Mouse (Mus musculus): Measurements from ENCODE around the gene Krt18. TPM values are rescaled to one million over a fixed set of nuclear protein-coding genes. Genes with fewer than 3 reads are reported as not detected.
"Not testable (repeated sequence)": the region's sequence is repeated elsewhere in the genome, so short reads cannot be mapped to it uniquely, and the experiment has no call there.

The Krt18 gene
- total RNA-seq (2021): 1 to 10 TPM; 1.0 to 1.3 TPM
- long read RNA-seq, experiment 1, partial matches to known transcripts: 0 of 1 reads
- long read RNA-seq, experiment 1, other reads (novel, unspliced or antisense): 0 of 1 reads
- long read RNA-seq, experiment 2, partial matches to known transcripts: 0 of 4 reads
- long read RNA-seq, experiment 2, other reads (novel, unspliced or antisense): 0 of 4 reads

DNA sequence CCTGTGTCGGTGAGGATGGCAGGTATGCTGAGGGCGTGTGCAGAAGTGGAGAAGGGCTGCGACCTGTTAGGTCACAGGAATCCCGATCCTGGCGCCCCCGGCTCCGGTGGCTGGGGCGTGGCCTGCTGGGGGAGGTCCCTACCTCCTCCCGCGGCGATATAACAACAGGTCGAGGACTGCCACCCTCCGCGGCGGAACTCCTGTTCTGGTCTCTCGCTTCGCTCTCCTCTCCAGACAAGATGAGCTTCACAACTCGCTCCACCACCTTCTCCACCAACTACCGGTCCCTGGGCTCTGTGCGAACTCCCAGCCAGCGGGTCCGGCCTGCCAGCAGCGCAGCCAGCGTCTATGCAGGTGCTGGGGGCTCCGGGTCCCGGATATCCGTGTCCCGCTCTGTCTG lies at the start of gene Krt18:
Gene Krt18 (plus strand): TSS at position 141 of the 400 bp plus-strand sequence.
- DNase-seq (ENCODE audit: low spot score in 2 of 2): no peak

DNA sequence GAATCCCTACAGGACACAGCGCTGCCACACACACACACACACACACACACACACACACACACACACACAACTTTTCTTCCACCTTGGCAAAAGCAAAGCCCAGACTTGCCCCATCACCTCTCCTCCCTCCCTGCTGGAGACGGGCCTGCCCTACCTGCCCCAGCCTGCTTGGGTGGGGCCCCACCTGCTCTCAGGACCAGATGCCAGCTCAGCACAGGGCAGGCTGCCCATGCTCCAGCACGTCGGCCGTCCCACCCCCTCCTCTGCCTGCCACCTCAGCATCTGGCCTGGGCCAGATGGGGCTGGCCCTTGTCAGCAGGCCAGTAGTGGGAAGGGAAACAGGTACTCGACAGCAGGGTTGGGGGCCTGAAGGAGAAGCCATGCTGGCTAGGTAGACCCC lies 47.1 kb upstream of the Krt18 start:
- no peak for DNase-seq (ENCODE audit: low spot score in 2 of 2)

DNA sequence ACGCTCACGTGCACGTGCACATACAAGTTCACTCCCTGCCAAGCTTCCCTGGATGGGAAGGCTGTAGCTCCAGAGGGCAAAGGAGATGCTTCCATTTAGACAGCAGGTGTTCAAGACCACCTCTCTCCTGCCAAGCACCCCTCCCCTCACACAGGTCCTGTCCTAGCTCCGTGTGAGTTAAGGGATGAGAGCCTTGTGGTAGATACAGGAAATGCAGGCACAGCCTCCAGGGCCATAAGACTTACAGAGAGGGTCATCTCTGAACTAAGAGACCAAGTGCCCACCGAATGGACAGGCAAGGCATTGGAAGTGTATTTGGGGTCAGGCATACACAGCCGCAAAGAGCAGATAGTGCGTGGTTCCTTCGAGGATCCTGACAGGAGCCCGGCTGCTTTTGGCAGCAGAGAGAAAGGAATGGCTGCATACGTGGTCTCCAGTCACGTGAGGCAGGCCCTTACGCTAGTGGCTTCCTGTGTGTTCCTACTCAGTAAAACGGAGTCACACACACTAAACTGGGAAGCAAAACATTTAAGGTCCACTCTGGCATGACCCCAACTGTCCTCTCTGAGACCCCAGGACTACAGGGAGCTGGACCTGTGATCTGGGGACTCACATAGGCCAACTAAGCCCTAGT lies 44.5 kb upstream of the Krt18 start:
- no peak for DNase-seq (ENCODE audit: low spot score in 2 of 2)

DNA sequence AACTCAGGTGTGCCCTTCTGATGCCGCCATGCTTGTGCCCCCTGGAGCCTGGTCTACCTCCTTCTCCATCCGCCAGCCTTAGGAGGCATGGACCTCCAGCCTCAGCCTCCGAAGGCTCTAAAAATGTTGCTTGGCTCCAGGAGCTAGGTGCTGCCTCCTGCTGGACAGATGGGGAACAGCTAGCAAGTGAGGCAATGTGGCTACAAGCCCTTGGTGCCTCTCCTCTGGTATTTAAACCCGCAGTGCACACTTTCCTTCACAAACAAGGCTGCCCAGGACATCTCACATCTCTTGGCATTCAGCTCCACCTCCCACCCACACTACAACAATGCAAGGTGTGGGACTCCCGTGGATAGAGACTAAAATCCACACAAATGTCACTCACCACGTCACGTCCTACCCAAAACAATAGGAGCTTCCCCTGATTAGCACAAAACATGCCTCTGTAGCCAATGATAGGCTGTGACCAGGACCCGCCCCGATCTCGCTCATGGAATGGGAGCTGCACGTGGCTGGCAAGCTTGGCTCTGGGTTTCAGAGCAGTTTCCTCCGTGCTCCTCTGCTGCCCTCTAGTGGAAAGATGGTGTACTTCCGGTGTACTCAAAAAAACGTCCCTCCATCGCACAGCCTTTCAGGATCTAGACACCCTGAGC lies 43.9 kb upstream of the Krt18 start:
- peak; percentile 86 to 90 for DNase-seq (ENCODE audit: low spot score in 2 of 2)

DNA sequence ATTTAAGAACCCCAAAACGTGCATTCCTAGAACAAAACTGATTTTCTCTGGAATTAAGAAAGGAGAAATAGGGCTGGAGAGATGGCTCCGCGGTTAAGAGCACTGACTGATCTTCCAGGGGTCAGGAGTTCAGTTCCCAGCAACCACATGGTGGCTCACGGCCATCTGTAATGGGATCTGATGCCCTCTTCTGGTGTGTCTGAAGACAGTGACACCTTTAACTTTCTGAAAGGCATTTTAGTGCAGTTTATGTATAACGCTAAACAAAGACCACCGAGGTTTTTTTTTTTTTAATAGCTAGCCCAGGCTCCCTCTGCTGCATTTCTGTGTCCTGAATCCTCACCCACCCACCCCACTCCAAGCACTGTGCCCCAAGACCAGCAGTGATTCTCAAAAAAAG lies 43.2 kb upstream of the Krt18 start:
- no peak for DNase-seq (ENCODE audit: low spot score in 2 of 2)

DNA sequence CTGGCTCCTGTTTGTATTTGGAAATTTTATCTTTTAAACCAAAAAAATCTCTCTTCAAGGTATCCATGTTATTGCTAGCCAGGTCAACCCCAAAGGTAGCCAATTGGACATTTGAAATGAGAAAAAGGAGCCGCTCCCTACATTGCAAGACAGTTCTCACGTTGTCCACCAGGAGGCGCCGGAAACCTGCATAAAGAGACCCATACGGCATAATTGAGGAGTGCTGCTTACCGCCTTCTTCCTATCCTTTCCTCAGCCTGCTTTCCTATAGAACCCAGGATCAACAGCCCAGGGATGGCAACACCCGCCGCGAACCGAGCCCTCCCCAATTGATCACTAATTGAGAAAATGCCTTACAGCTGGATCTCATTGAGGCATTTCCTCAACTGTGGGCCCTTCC lies 39.9 kb upstream of the Krt18 start:
- peak; percentile 84 to 89 for DNase-seq (ENCODE audit: low spot score in 2 of 2)

DNA sequence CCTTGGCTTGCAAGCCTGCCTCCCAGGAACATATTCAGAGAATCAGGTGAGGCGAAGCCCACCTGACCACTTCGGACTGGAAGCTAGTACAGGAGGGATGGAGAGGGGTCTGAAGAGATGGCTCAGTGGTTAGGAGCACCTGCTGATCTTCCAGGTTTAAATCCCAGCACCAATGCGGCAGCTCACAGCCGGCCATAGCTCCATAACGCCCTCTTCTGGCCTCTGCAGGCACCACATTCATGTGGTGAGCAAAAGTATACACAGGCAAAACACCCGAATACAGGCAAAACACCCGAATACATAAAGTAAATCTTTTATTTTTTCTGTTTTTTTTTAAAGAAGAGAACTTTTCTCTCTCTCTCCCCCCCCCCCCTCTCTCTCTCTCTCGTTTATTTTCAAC lies 39.3 kb upstream of the Krt18 start:
- no peak for DNase-seq (ENCODE audit: low spot score in 2 of 2)

DNA sequence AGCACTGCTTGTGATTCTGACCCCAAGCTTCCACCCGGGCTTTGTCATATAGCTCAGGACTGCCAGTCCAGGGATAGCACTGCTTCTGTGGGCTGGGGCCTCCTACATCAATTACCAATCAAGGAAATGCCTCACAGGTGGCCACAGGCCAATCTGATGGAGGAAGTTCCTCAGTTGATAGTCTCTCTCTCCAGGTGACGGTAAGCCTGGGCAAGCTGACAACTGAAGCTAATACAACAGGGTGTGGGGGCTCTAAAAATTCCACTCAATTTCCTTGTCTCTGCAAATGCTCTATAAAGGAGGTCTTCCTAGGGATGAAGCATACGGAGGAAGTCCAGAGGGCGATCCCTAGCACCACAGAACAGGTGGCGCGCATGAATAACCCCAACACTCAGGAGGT lies 37.0 kb upstream of the Krt18 start:
- no peak for DNase-seq (ENCODE audit: low spot score in 2 of 2)

DNA sequence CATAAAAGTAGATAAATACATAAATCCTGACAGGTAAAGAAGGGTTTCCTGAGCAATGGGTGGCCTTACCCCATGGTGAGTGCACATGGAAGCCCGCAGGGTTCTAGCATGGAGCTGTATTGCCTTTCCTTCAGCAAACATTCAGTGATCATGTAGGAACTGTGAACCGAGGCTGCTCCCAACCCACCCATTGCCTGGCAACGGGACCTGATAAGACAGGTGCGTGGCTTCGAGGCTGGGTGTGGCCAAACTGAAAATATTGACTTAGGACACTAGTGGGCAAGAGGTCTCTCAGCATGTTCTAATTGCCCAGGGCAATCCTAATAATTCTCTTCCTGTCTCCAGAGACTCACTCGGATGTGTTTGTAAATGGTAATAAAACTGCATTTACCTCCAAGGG lies 33.6 kb upstream of the Krt18 start:
- DNase-seq (ENCODE audit: low spot score in 2 of 2): no peak

DNA sequence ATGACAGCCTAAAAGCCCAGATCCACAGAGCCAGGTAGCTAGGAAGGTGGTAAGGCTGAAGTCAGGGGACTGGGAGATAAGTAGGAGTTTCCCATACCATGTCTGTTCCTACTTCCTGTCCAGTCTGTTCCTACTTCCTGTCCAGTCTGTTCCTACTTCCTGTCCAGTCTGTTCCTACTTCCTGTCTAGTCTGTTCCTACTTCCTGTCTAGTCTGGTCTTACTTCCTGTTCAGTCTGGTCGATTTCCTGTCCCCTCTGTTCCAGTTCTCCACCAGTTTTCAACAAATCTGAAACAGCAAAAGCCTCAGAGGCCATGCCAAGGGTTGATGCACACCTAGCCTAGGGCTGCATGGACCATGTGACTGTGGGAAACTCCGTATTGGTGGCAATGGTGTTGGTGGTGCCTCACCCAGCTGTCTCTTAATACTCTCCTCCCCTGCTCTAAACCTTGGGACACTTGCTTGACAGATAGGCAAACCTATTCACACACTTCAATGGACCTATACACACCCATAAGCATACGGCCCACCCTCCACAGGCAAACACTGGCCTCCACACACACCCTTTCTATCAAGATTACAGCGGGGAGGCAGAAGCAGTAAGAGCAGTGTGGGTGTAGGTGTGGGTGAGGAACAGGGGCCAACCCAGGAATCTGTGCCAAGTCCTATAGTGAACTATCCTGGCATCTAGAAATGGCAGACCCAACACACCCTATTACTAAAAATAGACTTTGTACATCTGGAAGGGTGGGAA lies 32.3 kb upstream of the Krt18 start:
- no peak for DNase-seq (ENCODE audit: low spot score in 2 of 2)

DNA sequence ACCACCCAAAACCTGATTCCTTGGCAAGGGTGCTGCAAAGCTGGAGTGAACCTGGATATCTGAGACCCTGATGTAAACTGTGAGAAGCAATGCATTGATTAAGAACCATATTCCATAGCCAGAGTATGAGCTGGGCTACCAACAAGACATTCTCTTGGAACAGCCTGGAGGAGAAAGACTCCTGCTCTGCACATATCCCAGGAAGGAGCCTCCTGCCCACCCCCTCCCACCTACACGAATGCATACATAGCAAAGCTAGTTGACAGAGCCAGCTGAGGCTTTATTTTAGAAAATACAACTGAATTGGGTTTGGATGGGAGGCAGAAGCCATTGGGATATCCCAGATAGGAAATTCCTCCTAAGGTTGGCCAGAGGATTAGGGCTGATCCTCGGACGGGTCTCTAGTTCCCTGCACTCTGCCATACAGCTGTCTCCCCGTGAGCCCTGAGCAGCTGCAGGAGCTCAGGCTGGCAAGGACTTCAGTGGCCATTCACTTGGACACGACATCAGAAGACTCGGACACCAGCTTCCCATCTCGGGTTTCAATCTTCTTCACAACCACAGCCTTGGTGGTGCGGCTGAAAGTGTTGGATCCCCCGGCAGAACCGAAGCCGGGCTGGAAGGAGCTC lies 31.4 kb upstream of the Krt18 start:
- DNase-seq (ENCODE audit: low spot score in 2 of 2): not testable (repeated sequence)

DNA sequence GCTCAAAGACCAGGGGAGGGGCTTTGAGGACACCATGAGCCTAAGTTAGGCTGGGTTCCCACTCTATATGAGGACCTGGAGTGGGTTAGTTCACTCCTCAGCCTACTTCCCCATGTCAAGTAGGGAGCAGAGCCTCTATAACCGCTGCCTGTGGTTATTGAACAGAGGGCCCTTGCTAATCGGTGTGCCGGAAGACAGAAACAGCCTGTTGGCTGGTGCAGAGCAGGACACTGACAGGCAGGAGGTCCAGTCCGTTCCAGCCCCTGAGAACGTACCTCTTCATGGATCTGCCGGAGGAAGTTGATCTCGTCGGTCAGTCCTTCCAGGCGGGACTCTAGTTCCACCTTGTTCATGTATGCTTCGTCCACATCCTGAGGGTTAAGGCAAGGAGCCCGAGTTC lies 28.8 kb upstream of the Krt18 start:
- no peak for DNase-seq (ENCODE audit: low spot score in 2 of 2)

DNA sequence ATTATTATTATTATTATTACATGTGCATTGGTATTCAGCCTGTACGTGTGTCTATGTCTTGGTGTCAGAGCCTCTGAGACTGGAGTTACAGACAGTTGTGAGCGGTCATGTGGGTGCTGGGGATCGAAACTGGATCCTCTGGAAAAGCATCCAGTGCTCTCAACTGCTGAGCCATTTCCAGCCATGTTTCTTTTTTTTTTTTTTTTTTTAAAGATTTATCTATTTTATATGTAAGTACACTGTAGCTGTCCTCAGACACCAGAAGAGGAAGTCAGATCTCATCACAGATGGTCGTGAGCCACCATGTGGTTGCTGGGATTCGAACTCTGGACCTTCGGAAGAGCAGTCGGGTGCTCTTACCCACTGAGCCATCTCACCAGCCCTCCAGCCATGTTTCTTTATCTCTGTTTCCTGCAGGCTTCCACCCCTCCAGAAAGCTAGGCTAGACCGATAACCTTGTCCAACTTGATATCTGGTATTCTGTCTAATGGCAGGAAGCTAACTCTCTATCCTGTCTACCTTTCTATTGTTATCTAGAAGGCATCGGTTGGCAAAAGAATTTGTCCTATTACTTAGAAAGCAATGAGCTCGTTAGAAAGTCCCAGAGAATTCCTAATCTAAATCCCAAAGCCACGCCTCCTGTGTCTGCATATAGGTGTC lies 28.2 kb upstream of the Krt18 start:
- DNase-seq (ENCODE audit: low spot score in 2 of 2): no peak

DNA sequence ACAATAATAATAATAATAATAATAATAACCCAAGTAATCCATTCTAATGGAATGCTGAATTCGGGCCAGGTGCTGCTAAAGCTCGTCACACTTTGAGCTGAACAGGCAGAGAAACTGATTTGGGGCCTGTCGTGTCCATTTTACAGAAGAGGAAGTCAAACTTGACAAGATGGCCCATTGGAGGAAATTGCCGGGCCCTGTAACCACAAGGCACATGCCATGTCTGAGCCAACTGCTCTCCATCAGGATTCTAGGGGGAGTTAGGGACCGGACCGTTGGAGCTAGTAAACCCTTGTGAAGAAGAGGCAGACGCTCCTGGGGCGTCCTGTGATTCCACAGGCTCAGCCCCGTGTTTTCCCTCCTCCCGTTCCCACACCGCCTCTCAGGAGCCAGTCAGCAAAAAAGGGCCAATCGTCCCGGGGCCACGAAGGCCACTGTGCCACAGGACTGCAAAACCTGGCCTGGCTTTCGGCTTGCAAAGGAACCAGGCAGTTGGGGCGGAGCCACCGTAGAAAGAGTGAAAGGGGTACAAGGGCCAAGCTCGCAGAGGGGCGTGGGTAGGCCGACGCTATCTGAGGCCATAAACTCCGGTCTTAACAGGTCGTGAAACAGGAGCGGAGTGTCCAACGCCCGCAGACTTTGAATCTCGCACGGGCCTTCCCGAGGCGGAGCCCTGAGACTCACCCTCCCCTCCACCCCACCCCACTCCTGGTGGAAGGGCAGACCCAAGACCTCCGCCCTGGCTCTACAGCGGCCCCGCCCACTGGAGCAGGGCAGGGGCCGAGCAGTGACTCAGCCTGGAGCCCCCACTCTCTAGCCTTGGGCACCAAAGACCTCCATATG lies 25.1 kb upstream of the Krt18 start:
- peak; percentile 34 to 51 for DNase-seq (ENCODE audit: low spot score in 2 of 2)

DNA sequence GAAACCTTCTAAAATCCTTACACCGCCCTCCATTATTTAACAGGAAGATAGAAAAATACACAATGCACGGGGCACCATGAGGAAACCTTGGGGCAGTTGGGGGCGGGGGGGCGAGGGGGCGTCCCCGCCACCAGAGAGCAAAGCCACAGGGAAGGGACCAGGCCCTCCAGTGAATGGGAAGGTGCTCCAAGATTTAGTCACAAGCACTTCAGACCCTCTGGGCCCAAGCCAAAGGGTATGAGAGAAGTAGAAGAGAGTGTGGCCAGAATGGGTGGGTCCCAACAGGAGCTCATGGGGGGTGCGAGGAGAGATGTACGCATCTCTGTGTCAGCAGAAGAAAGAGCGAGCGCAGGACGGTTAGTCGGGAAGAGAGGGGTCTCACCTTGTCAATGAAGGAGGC lies 24.5 kb upstream of the Krt18 start:
- DNase-seq (ENCODE audit: low spot score in 2 of 2): no peak

DNA sequence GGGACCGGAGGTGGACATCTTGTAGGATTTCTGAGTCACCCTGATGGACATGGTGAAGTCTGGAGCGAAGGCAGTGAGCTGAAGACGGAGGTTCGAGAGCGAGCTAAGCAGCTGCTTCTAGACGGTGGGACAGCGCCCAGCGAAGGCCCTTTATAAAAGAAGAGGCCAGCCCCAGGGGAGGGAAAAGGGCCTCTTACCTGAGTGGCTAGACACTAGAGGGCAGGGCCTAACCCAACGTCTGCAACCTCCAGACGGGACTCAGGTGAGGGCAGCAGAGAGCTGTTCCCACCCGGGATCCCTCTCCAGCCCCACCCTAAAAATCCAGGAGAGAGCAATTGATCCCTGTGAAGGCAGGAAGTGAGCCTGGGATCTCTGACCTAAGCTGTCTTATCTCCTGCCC lies 23.8 kb upstream of the Krt18 start, which contains the start of gene Krt8:
Gene Krt8 (minus strand): TSS at position 294 of the 400 bp plus-strand sequence.
- DNase-seq (ENCODE audit: low spot score in 2 of 2): no peak

DNA sequence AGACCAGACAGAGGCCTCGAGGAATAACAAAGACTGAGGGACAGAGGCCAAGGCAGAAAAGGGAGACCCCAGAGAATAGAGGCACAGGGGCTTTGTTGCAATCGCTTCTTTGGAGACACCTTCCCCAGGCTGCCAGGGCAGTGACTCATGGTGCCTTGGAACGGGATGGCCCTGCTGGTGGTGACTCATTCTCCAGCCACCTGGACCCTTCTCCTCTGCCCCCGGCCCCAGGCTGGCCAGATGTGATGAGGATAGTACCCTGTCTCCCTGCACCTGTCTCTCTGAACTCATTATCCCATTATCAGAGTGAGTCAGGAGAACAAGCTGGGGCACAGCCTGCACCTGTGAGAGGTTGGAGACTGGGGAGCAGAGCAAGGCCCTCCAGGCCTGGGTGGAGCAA lies 22.7 kb upstream of the Krt18 start:
- DNase-seq (ENCODE audit: low spot score in 2 of 2): peak; percentile 28 to 30

DNA sequence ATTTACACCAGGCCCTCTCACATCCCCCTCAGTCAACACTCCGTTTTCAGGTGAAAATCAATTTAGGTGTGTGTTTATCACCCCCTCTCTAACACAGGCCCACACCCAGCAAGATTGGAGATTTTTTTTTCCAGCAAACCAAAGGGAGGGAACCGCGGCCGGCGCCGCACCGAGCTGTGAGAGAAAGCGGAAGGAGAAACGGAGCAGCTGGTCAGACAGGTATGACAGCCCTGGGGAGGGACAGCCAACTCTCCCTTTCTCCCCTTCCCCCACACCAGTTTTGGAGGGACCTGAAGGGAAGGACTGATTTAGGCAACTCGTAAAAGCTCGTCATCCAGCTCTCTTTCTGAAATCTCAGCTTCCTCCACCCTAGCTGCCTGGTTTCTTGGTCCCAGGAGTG lies 21.7 kb upstream of the Krt18 start:
- no peak for DNase-seq (ENCODE audit: low spot score in 2 of 2)

DNA sequence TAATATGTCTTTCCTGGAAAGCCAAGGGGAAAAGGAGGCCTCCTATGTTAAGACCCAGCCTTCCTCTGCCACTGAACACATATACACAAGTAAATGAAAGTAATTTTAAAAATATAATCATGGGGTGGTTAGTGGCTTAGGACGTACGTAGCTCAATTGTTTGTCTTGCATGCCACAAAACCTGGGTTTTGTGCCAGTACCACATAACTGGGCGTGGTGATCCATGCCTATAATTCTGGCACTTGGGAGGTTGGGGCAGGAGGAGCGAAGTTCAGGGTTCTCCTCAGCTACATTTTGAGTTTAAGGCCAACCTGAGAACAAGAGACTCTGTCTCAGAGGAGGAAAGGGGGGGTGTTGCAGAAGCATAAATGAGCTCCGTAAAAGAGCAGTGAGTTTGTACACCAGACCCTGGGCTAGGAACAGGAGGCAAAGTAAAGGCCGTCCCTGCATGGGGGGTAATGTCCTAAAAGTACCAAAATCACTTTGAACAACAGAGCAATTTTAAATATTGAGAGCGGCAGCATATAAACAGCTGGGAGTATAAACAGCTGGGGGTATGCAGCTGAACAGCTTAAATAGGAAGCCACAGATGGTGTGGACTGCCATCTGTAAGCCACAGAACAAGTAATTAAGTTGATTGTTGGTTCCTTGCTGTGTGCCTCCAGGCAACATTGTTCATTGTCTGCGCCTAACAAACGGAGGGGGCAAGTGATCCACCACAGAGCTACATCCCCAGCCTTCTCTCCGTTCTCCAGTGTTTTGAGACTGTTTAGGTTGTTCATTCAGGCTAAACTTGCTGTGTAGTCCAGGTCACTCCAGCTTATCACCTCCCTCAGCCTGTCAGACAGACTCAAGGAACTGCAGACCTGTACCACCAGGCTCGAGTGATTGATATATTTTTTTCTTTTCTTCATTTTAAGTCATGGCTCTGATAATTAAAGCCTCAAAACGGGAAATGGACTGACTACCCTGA lies 20.6 kb upstream of the Krt18 start:
- DNase-seq (ENCODE audit: low spot score in 2 of 2): no peak

All from adrenal gland, adult 18-20 months (tissue).